Mouse (Mus musculus): ENCODE measurements around the gene Olfr98. TPM values are rescaled to one million over a fixed set of nuclear protein-coding genes. Genes with fewer than 3 reads are reported as not detected.

Gene Olfr98
- total RNA-seq, 2 experiments from 2014 or later = not detected

Other genes starting within 250 kb of the Olfr98 start
- not detected for gene Mog, start 240.4 kb downstream of the Olfr98 start, total RNA-seq (2021)
- 10 to 100 TPM in 1 of 2 experiments, 1 to 10 TPM in 1; 9.8 to 10.3 TPM for gene Gabbr1, start 217.8 kb downstream of the Olfr98 start, total RNA-seq (2021)
- gene Olfr90, start 175.2 kb downstream of the Olfr98 start, total RNA-seq (2021) = not detected
- not detected for gene Olfr91, start 165.5 kb downstream of the Olfr98 start, total RNA-seq (2021)
- not detected for gene Olfr92, start 143.7 kb downstream of the Olfr98 start, total RNA-seq (2021)
- gene Olfr93, start 102.3 kb downstream of the Olfr98 start, total RNA-seq (2021) = not detected
- not detected for gene Ubd, start 69.9 kb downstream of the Olfr98 start, total RNA-seq (2021)
- gene Olfr94, start 62.8 kb downstream of the Olfr98 start, total RNA-seq (2021) = not detected
- not detected for gene Olfr95, start 50.6 kb downstream of the Olfr98 start, total RNA-seq (2021)
- gene Olfr96, start 43.6 kb downstream of the Olfr98 start, total RNA-seq (2021) = not detected
- gene Olfr97, start 26.4 kb downstream of the Olfr98 start, total RNA-seq (2021) = not detected
- gene H2-M3, start 6.5 kb upstream of the Olfr98 start, total RNA-seq (2021) = 1 to 10 TPM; 1.3 to 1.6 TPM
- not detected for gene Olfr99, start 19.7 kb upstream of the Olfr98 start, total RNA-seq (2021)
- not detected for gene Olfr101, start 40.6 kb upstream of the Olfr98 start, total RNA-seq (2021)
- not detected for gene Olfr102, start 53.3 kb upstream of the Olfr98 start, total RNA-seq (2021)
- not detected for gene Olfr103, start 75.9 kb upstream of the Olfr98 start, total RNA-seq (2021)
- not detected for gene Olfr104-ps, start 95.8 kb upstream of the Olfr98 start, total RNA-seq (2021)
- gene Olfr105-ps, start 115.3 kb upstream of the Olfr98 start, total RNA-seq (2021) = not detected
- not detected for gene Olfr106-ps, start 126.6 kb upstream of the Olfr98 start, total RNA-seq (2021)
- not detected for gene Olfr107, start 135.5 kb upstream of the Olfr98 start, total RNA-seq (2021)
- gene Olfr108, start 181.7 kb upstream of the Olfr98 start, total RNA-seq (2021) = not detected
- gene Olfr109, start 195.2 kb upstream of the Olfr98 start, total RNA-seq (2021) = not detected
- not detected for gene H2-M2, start 219.8 kb upstream of the Olfr98 start, total RNA-seq (2021)
- not detected for gene Olfr110, start 228.7 kb upstream of the Olfr98 start, total RNA-seq (2021)
- gene Olfr111, start 244.3 kb upstream of the Olfr98 start, total RNA-seq (2021) = not detected